Mouse (Mus musculus) liver, adult 2 months (tissue): ENCODE measurements around the gene Ugt1a9. TPM values are rescaled to one million over a fixed set of nuclear protein-coding genes. Genes with fewer than 3 reads are reported as not detected.

Experiments used
- DNase-seq: peaks from one replicate; pipeline ENCODE4 v3.0.0-alpha.2; 2011; ENCODE audit warnings: low read depth, low spot score; ENCODE audit errors: extremely low read depth
- H3K27ac ChIP-seq: fragments of 200-500 bp; replicated peaks from 2 replicates; pipeline ENCODE4 v1.5.1; 2012; ENCODE audit warnings: low read depth, mild to moderate bottlenecking, control low read depth, inconsistent platforms, low read length; ENCODE audit not compliant: insufficient read depth
- H3K27me3 ChIP-seq: fragments of 200-500 bp; 2 replicates; pipeline ENCODE4 v1.6.1; 2012; ENCODE audit warnings: mild to moderate bottlenecking, moderate library complexity, low read length, inconsistent platforms; ENCODE audit not compliant: control insufficient read depth, insufficient read depth
- H3K36me3 ChIP-seq: fragments of 200-500 bp; 2 replicates; pipeline ENCODE4 v1.6.1; 2012; ENCODE audit warnings: low read length, inconsistent platforms; ENCODE audit not compliant: control insufficient read depth, insufficient read depth
- H3K4me1 ChIP-seq: fragments of 200-500 bp; 2 replicates; pipeline ENCODE4 v1.6.1; 2011; ENCODE audit warnings: low read length; ENCODE audit not compliant: control insufficient read depth, insufficient read depth
- H3K4me3 ChIP-seq: fragments of 200-500 bp; 2 replicates; pipeline ENCODE4 v1.5.1; 2011; ENCODE audit warnings: low read depth, mild to moderate bottlenecking, control low read depth, low read length, moderate library complexity; ENCODE audit not compliant: insufficient read depth
- H3K79me2 ChIP-seq: fragments of 200-500 bp; 2 replicates; pipeline ENCODE4 v1.6.1; 2012; ENCODE audit warnings: inconsistent platforms, mild to moderate bottlenecking, low read length, moderate library complexity; ENCODE audit not compliant: control insufficient read depth, insufficient read depth
- H3K9ac ChIP-seq: fragments of 200-500 bp; 2 replicates; pipeline ENCODE4 v1.6.1; 2012; ENCODE audit warnings: low read depth, mild to moderate bottlenecking, control low read depth, inconsistent platforms, low read length
- CTCF ChIP-seq: fragments of 200-500 bp; IDR thresholded peaks from 2 replicates; pipeline ENCODE4 v1.5.1; 2011; ENCODE audit warnings: low read depth, low read length, control low read depth
- POLR2A ChIP-seq: fragments of 200-500 bp; IDR thresholded peaks from 2 replicates; pipeline ENCODE4 v1.6.1; 2011; ENCODE audit warnings: low read length, control low read depth; ENCODE audit not compliant: insufficient read depth; ENCODE audit errors: extremely low read depth
- WGBS: fragments of 180-500 bp; shearing (Covaris S2); methylation state at CpG from one replicate; pipeline ENCODE4 v1.1.7; 2018; 5-methylcytosine and 5-hydroxymethylcytosine counted together
- polyA plus RNA-seq: library from polyadenylated mRNA; depleted of rRNA; stranded (reverse); fragments of >200 nt; gene quantifications from 2 replicates; pipeline ENCODE4 v1.2.3, GENCODE M21; 2012
- total RNA-seq: library from RNA; depleted of rRNA; stranded (reverse); fragments of >200 nt; gene quantifications from 2 replicates; pipeline ENCODE4 v1.2.3, GENCODE M21; 2014

The Ugt1a9 gene
- total and polyA plus RNA-seq, 2 experiments, result 142 to 177 TPM

DNA sequence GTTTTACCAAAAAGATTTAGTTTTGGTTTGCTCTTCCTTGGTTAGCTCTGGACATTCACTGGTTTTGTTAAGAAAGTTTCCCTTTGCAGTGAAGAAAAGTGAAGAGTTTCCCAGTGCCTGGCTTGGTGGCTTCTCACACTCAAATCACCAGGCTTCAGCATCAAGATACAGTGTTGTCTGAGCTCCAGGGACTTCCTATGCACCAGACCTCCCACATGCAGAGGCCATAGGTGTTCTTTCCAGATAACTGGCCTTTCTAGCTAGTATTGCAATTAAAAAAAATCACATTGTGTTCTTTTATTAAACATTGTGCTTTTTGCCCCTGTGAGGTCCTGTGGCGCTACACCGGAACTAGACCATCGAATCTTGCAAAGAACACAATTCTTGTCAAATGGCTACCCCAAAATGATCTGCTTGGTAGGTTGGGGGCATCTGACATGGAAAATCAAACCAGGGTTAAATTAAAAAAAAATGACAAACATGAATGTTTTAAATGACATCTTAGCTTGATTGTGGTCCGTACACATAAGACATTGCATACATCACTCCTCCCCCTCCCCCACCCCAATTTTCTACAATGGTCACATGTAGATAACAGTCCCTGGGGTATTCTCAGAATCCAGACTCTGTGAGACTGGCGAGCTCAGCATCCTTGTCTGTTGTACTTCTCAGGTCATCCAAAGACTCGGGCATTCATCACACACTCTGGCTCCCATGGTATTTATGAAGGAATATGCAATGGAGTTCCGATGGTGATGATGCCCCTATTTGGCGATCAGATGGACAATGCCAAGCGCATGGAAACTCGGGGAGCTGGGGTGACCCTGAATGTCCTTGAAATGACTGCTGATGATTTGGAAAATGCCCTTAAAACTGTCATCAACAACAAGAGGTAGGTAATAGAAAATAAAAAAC lies 145.1 kb downstream of the Ugt1a9 start:
- WGBS, result 71% methylated on average over 10 of the region's 10 CpGs
- DNase-seq, result no peak
- H3K36me3 ChIP-seq, result peaks cover 27% of the 10 kb centered on the region
- H3K4me1 ChIP-seq, result peaks cover 8% of the 10 kb centered on the region
- H3K9ac ChIP-seq, result no peak overlapping the region
- no peak overlapping the region for H3K4me3 ChIP-seq
- peaks cover 14% of the 10 kb centered on the region for H3K79me2 ChIP-seq
- no peak for TF ChIP-seq POLR2A
- TF ChIP-seq CTCF, result no peak
- H3K27me3 ChIP-seq, result no peaks in the 10 kb centered on the region
- H3K27ac ChIP-seq, result no peak overlapping the region

DNA sequence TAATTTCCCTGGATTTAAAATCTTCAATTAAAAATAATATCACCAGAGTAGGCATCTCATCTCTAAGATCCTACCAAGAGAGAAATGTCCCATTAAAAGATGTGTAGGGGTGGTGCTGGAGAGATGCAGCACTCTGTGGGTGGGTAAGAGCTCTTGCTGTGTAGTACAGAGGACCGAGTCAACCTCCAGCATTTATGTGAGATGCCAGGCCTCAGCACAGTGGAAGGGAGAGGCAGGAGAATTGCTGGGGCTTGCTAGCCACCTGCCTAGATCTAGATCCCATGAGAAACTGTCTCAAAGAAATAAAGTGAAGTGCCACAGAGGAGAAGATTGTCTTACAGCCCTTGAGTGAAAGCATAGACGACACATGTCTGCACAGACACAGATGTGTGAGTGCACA lies 146.0 kb downstream of the Ugt1a9 start:
- DNase-seq, result peak; percentile 32
- peaks cover 27% of the 10 kb centered on the region for H3K36me3 ChIP-seq
- 57% methylated on average over 2 of the region's 2 CpGs for WGBS
- H3K4me3 ChIP-seq, result no peak overlapping the region
- no peak overlapping the region for H3K27ac ChIP-seq
- no peak overlapping the region for H3K9ac ChIP-seq
- TF ChIP-seq CTCF (no peak), POLR2A (no peak)
- H3K79me2 ChIP-seq, result peaks cover 14% of the 10 kb centered on the region
- H3K27me3 ChIP-seq, result no peaks in the 10 kb centered on the region
- H3K4me1 ChIP-seq, result peaks cover 8% of the 10 kb centered on the region

DNA sequence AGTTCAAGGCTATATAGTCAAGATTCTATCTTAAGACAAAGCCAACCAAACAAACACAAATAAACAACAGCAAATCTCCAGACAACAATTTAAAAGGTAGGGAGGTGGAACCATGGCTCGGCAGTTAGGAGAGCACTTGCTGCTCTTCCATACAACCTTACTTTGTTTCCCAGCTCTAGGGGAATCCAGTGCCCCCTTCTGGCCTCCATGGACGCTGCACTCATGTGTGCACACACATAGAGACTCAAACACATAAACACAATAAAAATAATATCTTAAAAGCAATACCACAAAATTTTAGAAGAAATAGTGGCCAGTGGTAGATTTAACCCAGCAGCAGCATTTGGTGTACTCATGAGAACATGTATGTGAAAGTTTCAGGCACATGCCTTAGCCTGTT lies 146.5 kb downstream of the Ugt1a9 start:
- DNase-seq, result no peak
- no peak overlapping the region for H3K27ac ChIP-seq
- peaks cover 14% of the 10 kb centered on the region for H3K79me2 ChIP-seq
- H3K27me3 ChIP-seq, result no peaks in the 10 kb centered on the region
- H3K9ac ChIP-seq, result no peak overlapping the region
- peaks cover 8% of the 10 kb centered on the region for H3K4me1 ChIP-seq
- H3K4me3 ChIP-seq, result no peak overlapping the region
- H3K36me3 ChIP-seq, result peaks cover 27% of the 10 kb centered on the region
- WGBS, result 64% methylated on average over 2 of the region's 2 CpGs
- no peak for TF ChIP-seq POLR2A
- no peak for TF ChIP-seq CTCF

DNA sequence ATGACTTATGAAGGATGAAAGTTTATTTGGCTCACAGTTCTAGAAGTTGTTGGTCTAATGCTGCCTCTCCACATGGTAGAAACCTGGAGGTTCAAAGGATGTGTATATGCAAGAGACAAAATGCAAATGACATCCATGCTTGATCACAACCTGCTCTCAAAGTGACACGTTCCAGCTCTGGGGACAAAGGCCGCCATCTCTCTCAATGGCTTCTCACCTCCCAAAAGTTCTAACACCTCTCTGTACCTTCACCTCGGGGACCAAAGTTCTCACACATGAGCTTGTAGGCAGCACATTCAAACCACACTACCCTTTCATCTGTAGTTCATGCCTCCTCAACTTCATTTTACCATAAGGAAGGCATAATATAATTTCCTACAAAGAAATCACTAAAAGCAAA lies 147.0 kb downstream of the Ugt1a9 start:
- H3K27me3 ChIP-seq, result no peaks in the 10 kb centered on the region
- no peak overlapping the region for H3K9ac ChIP-seq
- H3K4me3 ChIP-seq, result no peak overlapping the region
- peaks cover 8% of the 10 kb centered on the region for H3K4me1 ChIP-seq
- TF ChIP-seq POLR2A, result no peak
- TF ChIP-seq CTCF, result no peak
- DNase-seq, result peak; percentile 78
- WGBS, result 38% methylated on average over 3 of the region's 3 CpGs
- H3K79me2 ChIP-seq, result peaks cover 9% of the 10 kb centered on the region
- H3K27ac ChIP-seq, result no peak overlapping the region
- H3K36me3 ChIP-seq, result peaks cover 27% of the 10 kb centered on the region

DNA sequence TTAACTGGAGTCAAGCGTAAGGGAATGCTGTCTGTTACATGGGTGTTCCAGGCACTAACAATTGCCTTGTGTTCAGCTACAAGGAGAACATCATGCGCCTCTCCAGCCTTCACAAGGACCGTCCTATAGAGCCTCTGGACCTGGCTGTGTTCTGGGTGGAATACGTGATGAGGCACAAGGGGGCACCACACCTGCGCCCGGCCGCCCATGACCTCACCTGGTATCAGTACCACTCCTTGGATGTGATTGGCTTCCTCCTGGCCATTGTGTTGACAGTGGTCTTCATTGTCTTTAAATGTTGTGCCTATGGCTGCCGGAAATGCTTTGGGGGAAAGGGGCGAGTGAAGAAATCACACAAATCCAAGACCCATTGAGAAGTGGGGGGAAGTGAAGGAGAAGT lies 147.5 kb downstream of the Ugt1a9 start:
- WGBS, result 77% methylated on average over 9 of the region's 9 CpGs
- DNase-seq, result no peak
- H3K9ac ChIP-seq, result no peak overlapping the region
- H3K4me1 ChIP-seq, result peaks cover 8% of the 10 kb centered on the region
- H3K27ac ChIP-seq, result no peak overlapping the region
- no peaks in the 10 kb centered on the region for H3K27me3 ChIP-seq
- no peak for TF ChIP-seq CTCF
- no peak for TF ChIP-seq POLR2A
- no peak overlapping the region for H3K4me3 ChIP-seq
- peaks cover 27% of the 10 kb centered on the region for H3K36me3 ChIP-seq
- peaks cover 9% of the 10 kb centered on the region for H3K79me2 ChIP-seq

DNA sequence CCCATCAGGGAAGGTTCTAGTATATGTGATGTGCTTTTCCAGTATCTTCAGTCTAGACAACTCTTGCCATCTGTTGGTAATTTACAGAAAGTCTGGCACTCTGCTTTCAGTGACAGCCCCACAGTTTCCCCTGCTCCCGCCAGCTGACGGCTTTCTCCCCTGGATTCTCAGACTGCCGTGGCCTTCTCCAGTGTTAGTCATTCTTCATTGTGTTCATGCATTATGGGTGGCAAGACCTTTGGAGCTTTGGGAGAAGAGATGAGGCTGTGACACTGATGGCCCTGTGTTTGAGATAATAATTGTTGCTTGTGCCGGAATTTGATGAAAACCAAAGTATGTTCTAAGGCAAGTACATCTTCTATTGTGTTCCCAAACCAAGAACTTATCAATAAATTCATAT lies 148.0 kb downstream of the Ugt1a9 start:
- Histone ChIP-seq H3K36me3 (peaks cover 27% of the 10 kb centered on the region), H3K4me1 (peaks cover 8% of the 10 kb centered on the region), H3K27me3 (no peaks in the 10 kb centered on the region), H3K4me3 (no peak overlapping the region), H3K79me2 (peaks cover 9% of the 10 kb centered on the region), H3K9ac (no peak overlapping the region), H3K27ac (no peak overlapping the region)
- TF ChIP-seq CTCF, result no peak
- TF ChIP-seq POLR2A, result no peak
- 52% methylated on average over 4 of the region's 4 CpGs for WGBS
- DNase-seq, result no peak
